Mouse (Mus musculus): ENCODE results near the gene Gprc5a. TPM values are rescaled to one million over a fixed set of nuclear protein-coding genes. Genes with fewer than 3 reads are reported as not detected.

Gene Gprc5a
- 0.06 TPM in 1 of 2 replicates, not detected in the other for polyA plus RNA-seq (2012; ENCODE audit: low replicate concordance)

GRCm38 (mm10) chr6:135065236-135065957 is at the start of gene Gprc5a:
Gene Gprc5a, plus strand, starts transcription at chr6:135065651.

DNA sequence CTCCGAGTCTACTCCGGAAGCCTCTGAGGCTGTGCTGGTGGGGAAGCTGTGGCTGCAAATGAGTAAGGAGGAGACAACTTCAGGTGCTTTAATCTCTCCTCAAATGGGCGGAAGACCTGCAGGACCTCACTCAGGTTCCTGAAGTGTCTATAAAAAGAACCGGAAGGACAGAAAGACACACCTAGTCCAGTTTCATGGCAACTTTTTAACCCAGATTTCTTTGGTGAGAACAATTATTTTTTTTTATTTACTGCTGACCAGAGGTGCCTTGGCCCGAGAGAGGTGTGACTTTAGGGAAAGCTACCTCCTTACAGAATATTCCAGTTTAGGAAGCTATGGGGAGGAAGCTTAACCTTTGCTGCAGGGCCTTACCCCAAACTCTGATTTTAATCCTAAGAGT is 52.7 kb downstream of the Gprc5a start, which contains the start of gene Gprc5d:
Gene Gprc5d (minus strand): TSS at position 101 of the 400 bp plus-strand sequence.

Other genes with a start within 250 kb of the Gprc5a start
- 17.8 and 30.7 TPM in 2 replicates for gene Crebl2, start 235.5 kb upstream of the Gprc5a start, polyA plus RNA-seq (2012; ENCODE audit: low replicate concordance)
- gene Gpr19, start 167.1 kb upstream of the Gprc5a start, polyA plus RNA-seq (2012; ENCODE audit: low replicate concordance), result 4.3 and 4.7 TPM in 2 replicates
- 112 and 188 TPM in 2 replicates for gene Cdkn1b, start 145.2 kb upstream of the Gprc5a start, polyA plus RNA-seq (2012; ENCODE audit: low replicate concordance)
- not detected in 2 replicates for gene Apold1, start 83.9 kb upstream of the Gprc5a start, polyA plus RNA-seq (2012; ENCODE audit: low replicate concordance)
- gene Ddx47, start 54.0 kb upstream of the Gprc5a start, polyA plus RNA-seq (2012; ENCODE audit: low replicate concordance), result 3.4 and 8.0 TPM in 2 replicates
- not detected in 2 replicates for gene Gprc5d, start 52.6 kb downstream of the Gprc5a start, polyA plus RNA-seq (2012; ENCODE audit: low replicate concordance)
- 5.9 and 10.5 TPM in 2 replicates for gene Fam234b, start 132.3 kb downstream of the Gprc5a start, polyA plus RNA-seq (2012; ENCODE audit: low replicate concordance)
- gene Hebp1, start 132.4 kb downstream of the Gprc5a start, polyA plus RNA-seq (2012; ENCODE audit: low replicate concordance), result 4.0 and 17.0 TPM in 2 replicates
- gene Gsg1, start 188.7 kb downstream of the Gprc5a start, polyA plus RNA-seq (2012; ENCODE audit: low replicate concordance), result 0.13 and 0.21 TPM in 2 replicates
- gene Pbp2, start 244.8 kb downstream of the Gprc5a start, polyA plus RNA-seq (2012; ENCODE audit: low replicate concordance), result not detected in 2 replicates

Data from hematopoietic multipotent progenitor cell, adult 10-12 weeks (in vitro differentiated cells).